Mouse (Mus musculus) C2C12 (cell line): ENCODE measurements around the gene Arl8b. TPM values are rescaled to one million over a fixed set of nuclear protein-coding genes. Genes with fewer than 3 reads are reported as not detected.

Source experiments
- H3K27me3 ChIP-seq: one replicate; pipeline ENCODE4 v1.6.1; 2011; ENCODE audit not compliant: control insufficient read depth, insufficient read depth, insufficient read length
- H3K36me3 ChIP-seq: one replicate; pipeline ENCODE4 v1.6.1; 2011; ENCODE audit not compliant: control insufficient read depth, insufficient read depth
- H3K4me3 ChIP-seq: one replicate; pipeline ENCODE4 v1.5.1; 2011; ENCODE audit warnings: mild to moderate bottlenecking, control low read depth; ENCODE audit not compliant: poor library complexity, insufficient read depth, severe bottlenecking
- H3K79me2 ChIP-seq: one replicate; pipeline ENCODE4 v1.6.1; 2011; ENCODE audit not compliant: control insufficient read depth, insufficient read depth
- H3K79me3 ChIP-seq: one replicate; pipeline ENCODE4 v1.6.1; 2011; ENCODE audit warnings: low read depth, control low read depth
- H3ac ChIP-seq: one replicate; pipeline ENCODE3; 2011; ENCODE audit warnings: low read depth; ENCODE audit not compliant: control insufficient read depth, insufficient read length
- CEBPB ChIP-seq: IDR thresholded peaks from one replicate; pipeline ENCODE4 v1.6.1; 2011; ENCODE audit warnings: low read depth, mild to moderate bottlenecking, control low read depth, moderate library complexity
- CTCF ChIP-seq: IDR thresholded peaks from one replicate; pipeline ENCODE4 v1.5.1; 2011; ENCODE audit not compliant: control insufficient read depth, insufficient read depth, insufficient read length
- FOSL1 ChIP-seq: IDR thresholded peaks from one replicate; pipeline ENCODE4 v1.8.0; 2011; ENCODE audit warnings: mild to moderate bottlenecking, low read length; ENCODE audit not compliant: poor library complexity, insufficient read depth, severe bottlenecking
- MAX ChIP-seq: IDR thresholded peaks from one replicate; pipeline ENCODE4 v1.6.1; 2011; ENCODE audit warnings: mild to moderate bottlenecking, control low read depth
- MYOD1 ChIP-seq: IDR thresholded peaks from one replicate; pipeline ENCODE4 v1.6.1; 2011; ENCODE audit warnings: low read depth; ENCODE audit not compliant: control insufficient read depth, insufficient read length
- MYOG ChIP-seq: IDR thresholded peaks from one replicate; pipeline ENCODE4 v1.6.1; 2011; ENCODE audit not compliant: control insufficient read depth, insufficient read length; ENCODE audit errors: extremely low read depth
- USF1 ChIP-seq: IDR thresholded peaks from one replicate; pipeline ENCODE4 v1.6.1; 2011; ENCODE audit warnings: low read depth, mild to moderate bottlenecking, control low read depth, moderate library complexity
- polyA plus RNA-seq: library from polyadenylated mRNA; unstranded; fragments of >200 nt; fragmentation: generic; extraction: Trizol; gene quantifications from one replicate; pipeline ENCODE4 v1.2.1, GENCODE M21; 2012; ENCODE audit warnings: missing spikeins

The Arl8b gene
- polyA plus RNA-seq, 1 experiment = 22.1 TPM

- Histone ChIP-seq H3K4me3 (no peak overlapping the region), H3K27me3 (no peaks in the 10 kb centered on the region), H3K36me3 (peaks cover 1% of the 10 kb centered on the region), H3K79me2 (peaks cover 59% of the 10 kb centered on the region), H3K79me3 (peaks cover 15% of the 10 kb centered on the region), H3ac (no peak overlapping the region)
- no peak for TF ChIP-seq CEBPB
- TF ChIP-seq CTCF = no peak
- no peak for TF ChIP-seq MYOG
- no peak for TF ChIP-seq MYOD1
Measured at GRCm38 (mm10) chr6:108832170-108832569, 49.3 kb downstream of the Arl8b start.

- TF ChIP-seq CTCF = no peak
- no peak for TF ChIP-seq CEBPB
- no peak for TF ChIP-seq FOSL1
- TF ChIP-seq USF1 = no peak
- TF ChIP-seq MYOG = no peak
- TF ChIP-seq MAX = no peak
- TF ChIP-seq MYOD1 = no peak
- no peak overlapping the region for H3ac ChIP-seq
- H3K79me2 ChIP-seq = peaks cover 59% of the 10 kb centered on the region
- H3K27me3 ChIP-seq = no peaks in the 10 kb centered on the region
- peaks cover 9% of the 10 kb centered on the region for H3K36me3 ChIP-seq
- no peak overlapping the region for H3K4me3 ChIP-seq
- H3K79me3 ChIP-seq = peaks cover 15% of the 10 kb centered on the region
Measured at GRCm38 (mm10) chr6:108832989-108833388, 50.1 kb downstream of the Arl8b start.

- no peak overlapping the region for H3K4me3 ChIP-seq
- no peak overlapping the region for H3ac ChIP-seq
- peaks cover 15% of the 10 kb centered on the region for H3K79me3 ChIP-seq
- peaks cover 16% of the 10 kb centered on the region for H3K36me3 ChIP-seq
- TF ChIP-seq CEBPB (no peak), FOSL1 (no peak), USF1 (no peak), MAX (no peak), MYOD1 (no peak), MYOG (no peak)
- peaks cover 57% of the 10 kb centered on the region for H3K79me2 ChIP-seq
- no peaks in the 10 kb centered on the region for H3K27me3 ChIP-seq
Measured at GRCm38 (mm10) chr6:108833963-108834697, 51.2 kb downstream of the Arl8b start.

GRCm38 (mm10) chr6:108835765-108836691 is 53.1 kb downstream of the Arl8b start:
- peaks cover 10% of the 10 kb centered on the region for H3K79me3 ChIP-seq
- no peak overlapping the region for H3ac ChIP-seq
- no peaks in the 10 kb centered on the region for H3K27me3 ChIP-seq
- peak; percentile 87 for TF ChIP-seq CEBPB
- no peak for TF ChIP-seq CTCF
- peaks cover 46% of the 10 kb centered on the region for H3K79me2 ChIP-seq
- no peak overlapping the region for H3K4me3 ChIP-seq
- H3K36me3 ChIP-seq = peaks cover 23% of the 10 kb centered on the region

GRCm38 (mm10) chr6:108837081-108837480 is 54.2 kb downstream of the Arl8b start:
- Histone ChIP-seq H3K36me3 (peaks cover 23% of the 10 kb centered on the region), H3ac (no peak overlapping the region), H3K79me2 (peaks cover 37% of the 10 kb centered on the region)

GRCm38 (mm10) chr6:108837958-108838357 is 55.1 kb downstream of the Arl8b start:
- TF ChIP-seq CTCF (no peak), MYOG (no peak), USF1 (no peak), MAX (no peak), MYOD1 (no peak), FOSL1 (no peak), CEBPB (no peak)
- H3K36me3 ChIP-seq = peaks cover 23% of the 10 kb centered on the region
- no peaks in the 10 kb centered on the region for H3K27me3 ChIP-seq

More at GRCm38 (mm10) chr6:108837081-108837480, 54.2 kb downstream of the Arl8b start:
- Histone ChIP-seq H3K4me3 (no peak overlapping the region), H3K27me3 (no peaks in the 10 kb centered on the region), H3K79me3 (peaks cover 10% of the 10 kb centered on the region)
- no peak for TF ChIP-seq FOSL1
- TF ChIP-seq MAX = no peak
- no peak for TF ChIP-seq USF1
- TF ChIP-seq CEBPB = no peak
- TF ChIP-seq MYOD1 = no peak

More at GRCm38 (mm10) chr6:108837958-108838357, 55.1 kb downstream of the Arl8b start:
- Histone ChIP-seq H3K79me3 (peaks cover 9% of the 10 kb centered on the region), H3ac (no peak overlapping the region), H3K4me3 (no peak overlapping the region), H3K79me2 (peaks cover 28% of the 10 kb centered on the region)
